Mouse (Mus musculus) ES-Bruce4 (cell line): ENCODE results near the gene Klhdc4. TPM values are rescaled to one million over a fixed set of nuclear protein-coding genes. Genes with fewer than 3 reads are reported as not detected.

Experiments
- H3K27ac ChIP-seq: 2 replicates; pipeline ENCODE4 v1.5.1; 2012; ENCODE audit warnings: low read length, inconsistent platforms; ENCODE audit not compliant: insufficient read depth
- H3K27me3 ChIP-seq: 2 replicates; pipeline ENCODE4 v1.6.1; 2012; ENCODE audit warnings: mild to moderate bottlenecking, low read length, inconsistent platforms; ENCODE audit not compliant: control insufficient read depth, poor library complexity, insufficient read depth, severe bottlenecking
- H3K36me3 ChIP-seq: 2 replicates; pipeline ENCODE4 v1.6.1; 2012; ENCODE audit warnings: inconsistent platforms, mild to moderate bottlenecking, low read length, moderate library complexity; ENCODE audit not compliant: control insufficient read depth, poor library complexity, insufficient read depth, severe bottlenecking
- H3K4me1 ChIP-seq: one replicate; pipeline ENCODE4 v1.8.1; 2011; ENCODE audit warnings: low read length; ENCODE audit not compliant: control insufficient read depth, insufficient read depth
- H3K4me3 ChIP-seq: 2 replicates; pipeline ENCODE4 v1.5.1; 2011; ENCODE audit warnings: low read depth, mild to moderate bottlenecking, low read length
- H3K9ac ChIP-seq: 2 replicates; pipeline ENCODE4 v1.6.1; 2012; ENCODE audit warnings: low read depth, mild to moderate bottlenecking, inconsistent platforms; ENCODE audit not compliant: poor library complexity, severe bottlenecking
- H3K9me3 ChIP-seq: replicated peaks from 2 replicates; pipeline ENCODE4 v1.6.1; 2012; ENCODE audit warnings: mild to moderate bottlenecking, low read length, inconsistent platforms; ENCODE audit not compliant: control insufficient read depth, poor library complexity, insufficient read depth, severe bottlenecking
- CTCF ChIP-seq: IDR thresholded peaks from one replicate; pipeline ENCODE4 v1.8.1; 2011; ENCODE audit warnings: low read depth, low read length
- EP300 ChIP-seq: IDR thresholded peaks from 2 replicates; pipeline ENCODE4 v1.6.1; 2011; ENCODE audit warnings: low read depth, low read length; ENCODE audit not compliant: insufficient read depth
- POLR2A ChIP-seq: IDR thresholded peaks from one replicate; pipeline ENCODE4 v1.8.1; 2011; ENCODE audit warnings: low read length; ENCODE audit not compliant: insufficient read depth
- polyA plus RNA-seq: library from polyadenylated mRNA; stranded (reverse); fragments of >200 nt; gene quantifications from 2 replicates; pipeline ENCODE4 v1.2.4, GENCODE M21; 2011; ENCODE audit warnings: low read depth; ENCODE audit not compliant: missing spikeins, insufficient read depth, insufficient read length

The Klhdc4 gene
- polyA plus RNA-seq, 1 experiment: 34.6 TPM

- H3K4me3 ChIP-seq: peak overlapping the region; percentile 96
- no peaks in the 10 kb centered on the region for H3K9me3 ChIP-seq
- no peaks in the 10 kb centered on the region for H3K36me3 ChIP-seq
- H3K9ac ChIP-seq: peak overlapping the region; percentile 83
- no peaks in the 10 kb centered on the region for H3K4me1 ChIP-seq
- H3K27ac ChIP-seq: peak overlapping the region; percentile 22; the same call in 1 of the 2 replicates
- TF ChIP-seq POLR2A: no peak
- no peak for TF ChIP-seq CTCF
- TF ChIP-seq EP300: no peak
- H3K27me3 ChIP-seq: no peaks in the 10 kb centered on the region
These were observed 869 bp downstream of the Klhdc4 start for GRCm38 (mm10) chr8:121828376-121829023.

- no peaks in the 10 kb centered on the region for H3K4me1 ChIP-seq
- H3K9me3 ChIP-seq: no peaks in the 10 kb centered on the region
- no peak overlapping the region for H3K27ac ChIP-seq
- H3K36me3 ChIP-seq: no peaks in the 10 kb centered on the region
- peak overlapping the region; percentile 13; the same call in 1 of the 2 replicates for H3K4me3 ChIP-seq
- TF ChIP-seq CTCF: no peak
- TF ChIP-seq EP300: no peak
- H3K27me3 ChIP-seq: no peaks in the 10 kb centered on the region
- H3K9ac ChIP-seq: 0 out of 2 replicates have a peak overlapping the region, but pooled peaks have one; percentile 83
These were observed 1.6 kb downstream of the Klhdc4 start for GRCm38 (mm10) chr8:121827726-121828125.

- H3K36me3 ChIP-seq: peaks cover 12% of the 10 kb centered on the region
- no peaks in the 10 kb centered on the region for H3K27me3 ChIP-seq
- no peaks in the 10 kb centered on the region for H3K4me1 ChIP-seq
- no peak for TF ChIP-seq CTCF
- TF ChIP-seq POLR2A: no peak
- TF ChIP-seq EP300: no peak
- H3K9me3 ChIP-seq: no peaks in the 10 kb centered on the region
- H3K27ac ChIP-seq: peak overlapping the region; percentile 39; the same call in 1 of the 2 replicates
- H3K4me3 ChIP-seq: peak overlapping the region; percentile 48
- peak overlapping the region; percentile 42 for H3K9ac ChIP-seq
These were observed 7.6 kb downstream of the Klhdc4 start for GRCm38 (mm10) chr8:121821770-121822169.

- TF ChIP-seq POLR2A (no peak), EP300 (no peak), CTCF (no peak)
- Histone ChIP-seq H3K9ac (peak overlapping the region; percentile 42), H3K4me3 (no peak overlapping the region), H3K36me3 (peaks cover 12% of the 10 kb centered on the region), H3K27me3 (no peaks in the 10 kb centered on the region), H3K27ac (no peak overlapping the region), H3K9me3 (no peaks in the 10 kb centered on the region), H3K4me1 (no peaks in the 10 kb centered on the region)
These were observed 8.0 kb downstream of the Klhdc4 start for GRCm38 (mm10) chr8:121821320-121821719.

- Histone ChIP-seq H3K27me3 (no peaks in the 10 kb centered on the region), H3K27ac (no peak overlapping the region), H3K4me3 (no peak overlapping the region), H3K9ac (no peak overlapping the region), H3K9me3 (no peaks in the 10 kb centered on the region), H3K36me3 (peaks cover 15% of the 10 kb centered on the region), H3K4me1 (no peaks in the 10 kb centered on the region)
- TF ChIP-seq EP300 (no peak), CTCF (no peak), POLR2A (no peak)
These were observed 8.5 kb downstream of the Klhdc4 start for GRCm38 (mm10) chr8:121820840-121821239.

- no peak for TF ChIP-seq EP300
- TF ChIP-seq CTCF: peak; percentile 8
- H3K4me1 ChIP-seq: no peaks in the 10 kb centered on the region
- H3K4me3 ChIP-seq: no peak overlapping the region
- no peak overlapping the region for H3K27ac ChIP-seq
- H3K9me3 ChIP-seq: no peaks in the 10 kb centered on the region
- no peak overlapping the region for H3K9ac ChIP-seq
- peaks cover 29% of the 10 kb centered on the region for H3K36me3 ChIP-seq
- H3K27me3 ChIP-seq: no peaks in the 10 kb centered on the region
These were observed 11.1 kb downstream of the Klhdc4 start for GRCm38 (mm10) chr8:121818226-121818625.
